Mouse (Mus musculus): Measurements from ENCODE around the gene Ube2j2. TPM values are rescaled to one million over a fixed set of nuclear protein-coding genes. Genes with fewer than 3 reads are reported as not detected.
A peak's percentile ranks its signal among the peaks of the same experiment; 100 is the strongest.

Gene Ube2j2
- polyA plus RNA-seq, 1 experiment: 62.0 TPM

GRCm38 (mm10) chr4:155904318-155905102 is 39.1 kb upstream of the Ube2j2 start:
- peak; percentile 3 for DNase-seq
- Histone ChIP-seq H3K4me3 (replicated peaks; ENCODE audit: extremely low read depth, low read depth, low read length) (no peak overlapping the region), H3K4me1 (ENCODE audit: control insufficient read depth, insufficient read depth, low read length) (0 out of 2 replicates have a peak, but pooled peaks cover 6% of the 10 kb centered on the region)
- 93% methylated on average over 13 of the region's 13 CpGs for WGBS
- TF ChIP-seq POLR2A (IDR thresholded peaks at IDR 0.05; ENCODE audit: borderline replicate concordance, extremely low read depth, low read depth, low read length) (no peak), CTCF (IDR thresholded peaks at IDR 0.05; ENCODE audit: insufficient read depth, low read length) (no peak)

DNA sequence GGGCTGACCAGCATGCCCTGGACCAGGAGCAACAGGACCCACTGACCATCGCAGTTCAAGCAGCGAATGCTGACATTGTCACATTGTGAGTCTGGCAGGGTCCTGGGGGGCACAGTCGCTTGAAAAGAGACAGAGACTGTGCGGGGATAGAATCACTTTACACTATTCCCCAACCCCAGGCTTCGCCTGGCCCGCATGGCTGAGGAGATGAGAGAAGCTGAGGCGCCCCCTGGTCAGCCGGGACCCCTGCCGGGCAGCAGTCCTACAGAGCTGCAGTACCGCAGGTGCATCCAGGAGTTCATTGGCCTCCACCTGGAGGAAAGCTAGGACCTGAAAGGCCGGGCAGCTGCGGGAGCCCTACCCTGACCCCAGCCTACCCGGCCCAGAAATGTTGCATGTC is 38.0 kb upstream of the Ube2j2 start:
- H3K4me1 ChIP-seq (ENCODE audit: control insufficient read depth, insufficient read depth, low read length): 0 out of 2 replicates have a peak, but pooled peaks cover 6% of the 10 kb centered on the region
- H3K4me3 ChIP-seq (replicated peaks; ENCODE audit: extremely low read depth, low read depth, low read length): no peak overlapping the region
- TF ChIP-seq POLR2A (IDR thresholded peaks at IDR 0.05; ENCODE audit: borderline replicate concordance, extremely low read depth, low read depth, low read length): no peak
- no peak for TF ChIP-seq CTCF (IDR thresholded peaks at IDR 0.05; ENCODE audit: insufficient read depth, low read length)
- DNase-seq: peak; percentile 2
- WGBS: 91% methylated on average over 13 of the region's 13 CpGs

DNA sequence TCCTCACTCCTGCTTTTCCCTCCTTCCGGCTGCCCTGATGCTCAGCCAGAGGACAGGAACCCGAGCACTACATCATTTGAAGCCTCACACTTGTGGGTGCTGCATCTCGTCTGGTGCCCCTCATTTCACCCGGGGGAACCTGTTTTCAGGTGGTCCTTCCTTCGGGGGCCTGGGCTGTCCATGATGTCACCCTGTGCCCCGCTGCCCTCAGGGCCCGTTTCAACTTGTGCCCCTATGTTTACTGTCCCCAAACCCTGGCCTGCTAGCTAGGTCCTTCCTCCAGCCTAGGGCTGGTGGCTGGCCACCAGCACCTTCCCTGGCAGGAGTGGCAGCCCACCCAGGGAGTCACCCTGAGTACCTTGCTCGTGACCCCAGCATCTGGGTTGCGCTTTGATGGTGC is 37.5 kb upstream of the Ube2j2 start:
- H3K4me1 ChIP-seq (ENCODE audit: control insufficient read depth, insufficient read depth, low read length): 0 out of 2 replicates have a peak, but pooled peaks cover 3% of the 10 kb centered on the region
- peak; percentile 2 for DNase-seq
- no peak overlapping the region for H3K4me3 ChIP-seq (replicated peaks; ENCODE audit: extremely low read depth, low read depth, low read length)
- TF ChIP-seq POLR2A (IDR thresholded peaks at IDR 0.05; ENCODE audit: borderline replicate concordance, extremely low read depth, low read depth, low read length) (no peak), CTCF (IDR thresholded peaks at IDR 0.05; ENCODE audit: insufficient read depth, low read length) (no peak)
- 81% methylated on average over 9 of the region's 9 CpGs for WGBS

- WGBS: 63% methylated on average over 11 of the region's 11 CpGs
- Histone ChIP-seq H3K4me3 (replicated peaks; ENCODE audit: extremely low read depth, low read depth, low read length) (no peak overlapping the region), H3K4me1 (ENCODE audit: control insufficient read depth, insufficient read depth, low read length) (no peaks in the 10 kb centered on the region)
- TF ChIP-seq POLR2A (IDR thresholded peaks at IDR 0.05; ENCODE audit: borderline replicate concordance, extremely low read depth, low read depth, low read length): no peak
- TF ChIP-seq CTCF (IDR thresholded peaks at IDR 0.05; ENCODE audit: insufficient read depth, low read length): no peak
- no peak for DNase-seq
Measured at GRCm38 (mm10) chr4:155907003-155907402, 36.6 kb upstream of the Ube2j2 start.

DNA sequence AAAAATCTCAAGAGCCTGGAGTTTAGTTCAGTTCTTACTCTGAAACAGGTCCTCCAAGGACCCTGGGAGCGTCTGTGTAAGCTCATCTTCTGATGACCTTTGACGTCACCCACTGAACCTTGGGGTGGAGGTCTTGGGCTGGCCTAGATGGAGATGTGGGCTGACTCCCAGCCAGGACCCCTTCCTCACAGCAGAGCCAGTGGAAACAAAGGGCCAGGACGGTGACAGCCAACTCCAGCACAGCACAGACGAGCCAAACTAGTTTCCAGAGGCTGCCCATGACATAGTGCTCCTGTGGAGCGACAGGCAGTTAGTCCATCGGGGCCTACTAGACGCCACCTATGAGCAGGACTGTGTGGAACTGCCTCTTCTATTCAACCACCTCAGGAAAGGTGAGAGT is 35.4 kb upstream of the Ube2j2 start:
- 66% methylated on average over 7 of the region's 7 CpGs for WGBS
- TF ChIP-seq CTCF (IDR thresholded peaks at IDR 0.05; ENCODE audit: insufficient read depth, low read length) (no peak), POLR2A (IDR thresholded peaks at IDR 0.05; ENCODE audit: borderline replicate concordance, extremely low read depth, low read depth, low read length) (no peak)
- H3K4me1 ChIP-seq (ENCODE audit: control insufficient read depth, insufficient read depth, low read length): no peaks in the 10 kb centered on the region
- no peak overlapping the region for H3K4me3 ChIP-seq (replicated peaks; ENCODE audit: extremely low read depth, low read depth, low read length)
- DNase-seq: peak; percentile 1

DNA sequence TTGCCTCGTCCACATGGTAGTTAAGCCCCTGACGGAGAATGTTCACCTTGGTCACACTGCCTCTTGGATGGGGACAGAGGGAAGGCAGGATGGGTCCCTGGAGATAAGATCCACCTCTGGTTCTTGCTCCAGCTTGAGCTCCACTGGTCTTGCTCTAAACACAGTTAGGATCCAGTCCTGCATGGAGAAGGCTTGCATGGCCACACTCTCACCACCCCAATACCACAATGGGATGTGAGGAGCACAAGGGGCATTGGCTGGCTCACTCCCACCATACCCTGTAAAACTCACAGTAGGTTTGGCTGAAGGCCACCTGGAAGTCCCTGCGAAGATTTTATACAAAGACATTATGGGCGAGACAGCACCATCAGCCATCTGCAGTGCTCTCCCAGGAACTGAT is 34.9 kb upstream of the Ube2j2 start:
- DNase-seq: peak; percentile 2
- TF ChIP-seq CTCF (IDR thresholded peaks at IDR 0.05; ENCODE audit: insufficient read depth, low read length): no peak
- TF ChIP-seq POLR2A (IDR thresholded peaks at IDR 0.05; ENCODE audit: borderline replicate concordance, extremely low read depth, low read depth, low read length): 0 out of 2 replicates have a peak, but pooled peaks have one; percentile 4
- 83% methylated on average over 4 of the region's 4 CpGs for WGBS
- H3K4me1 ChIP-seq (ENCODE audit: control insufficient read depth, insufficient read depth, low read length): no peaks in the 10 kb centered on the region
- H3K4me3 ChIP-seq (replicated peaks; ENCODE audit: extremely low read depth, low read depth, low read length): no peak overlapping the region

GRCm38 (mm10) chr4:155932031-155932430 is 11.6 kb upstream of the Ube2j2 start:
- H3K4me1 ChIP-seq (ENCODE audit: control insufficient read depth, insufficient read depth, low read length): no peaks in the 10 kb centered on the region
- no peak for TF ChIP-seq POLR2A (IDR thresholded peaks at IDR 0.05; ENCODE audit: borderline replicate concordance, extremely low read depth, low read depth, low read length)
- TF ChIP-seq CTCF (IDR thresholded peaks at IDR 0.05; ENCODE audit: insufficient read depth, low read length): no peak
- no peak for DNase-seq
- 57% methylated on average over 1 of the region's 1 CpGs for WGBS
- H3K4me3 ChIP-seq (replicated peaks; ENCODE audit: extremely low read depth, low read depth, low read length): no peak overlapping the region

DNA sequence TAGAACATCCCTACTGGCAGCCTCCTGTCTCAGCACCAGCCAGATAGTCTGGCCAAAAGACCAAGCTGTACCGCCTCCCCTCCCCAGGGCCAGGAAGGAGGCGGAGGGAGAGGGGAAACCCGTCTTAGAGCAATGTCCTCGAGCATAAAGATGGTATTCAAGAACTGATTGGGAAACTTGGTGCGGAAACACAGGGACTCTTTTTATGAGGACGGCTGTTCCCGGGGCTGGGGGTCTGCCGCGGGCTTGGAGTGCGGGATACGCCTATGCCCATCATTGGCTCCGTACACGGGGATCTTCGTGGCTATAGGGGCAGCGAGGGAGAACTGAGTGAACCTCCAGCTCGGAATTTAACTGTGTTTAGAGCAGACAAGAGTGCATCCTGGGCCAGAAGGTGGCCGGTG is 580 bp upstream of the Ube2j2 start:
- TF ChIP-seq CTCF (IDR thresholded peaks at IDR 0.05; ENCODE audit: insufficient read depth, low read length): no peak
- no peak for TF ChIP-seq POLR2A (IDR thresholded peaks at IDR 0.05; ENCODE audit: borderline replicate concordance, extremely low read depth, low read depth, low read length)
- 2% methylated on average over 17 of the region's 17 CpGs for WGBS
- H3K4me1 ChIP-seq (ENCODE audit: control insufficient read depth, insufficient read depth, low read length): peaks cover 6% of the 10 kb centered on the region
- no peak for DNase-seq
- peak overlapping the region; percentile 75 for H3K4me3 ChIP-seq (replicated peaks; ENCODE audit: extremely low read depth, low read depth, low read length)

DNA sequence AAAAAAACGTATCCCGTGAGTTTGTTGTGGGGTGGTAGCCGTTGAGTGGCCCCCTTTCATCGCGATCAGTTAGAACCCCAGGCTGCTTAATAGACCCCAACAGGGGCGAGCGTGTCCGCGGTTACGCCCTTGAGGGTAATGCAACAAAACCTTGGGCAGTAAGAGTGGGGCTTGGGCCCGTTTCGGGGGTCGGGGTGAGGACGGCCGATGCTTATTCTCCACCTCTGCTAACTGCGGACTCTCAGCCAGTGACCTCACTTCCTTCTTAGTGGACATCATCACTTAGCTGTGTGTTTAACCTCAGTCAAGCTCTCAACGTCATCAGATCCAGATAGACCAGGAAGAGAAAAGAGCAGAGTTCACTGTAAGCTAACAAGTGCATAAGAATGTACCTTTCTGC is 640 bp downstream of the Ube2j2 start:
- TF ChIP-seq CTCF (IDR thresholded peaks at IDR 0.05; ENCODE audit: insufficient read depth, low read length): no peak
- TF ChIP-seq POLR2A (IDR thresholded peaks at IDR 0.05; ENCODE audit: borderline replicate concordance, extremely low read depth, low read depth, low read length): no peak
- peak overlapping the region; percentile 75 for H3K4me3 ChIP-seq (replicated peaks; ENCODE audit: extremely low read depth, low read depth, low read length)
- under 1% methylated on average over 17 of the region's 17 CpGs for WGBS
- peaks cover 6% of the 10 kb centered on the region for H3K4me1 ChIP-seq (ENCODE audit: control insufficient read depth, insufficient read depth, low read length)
- no peak for DNase-seq

DNA sequence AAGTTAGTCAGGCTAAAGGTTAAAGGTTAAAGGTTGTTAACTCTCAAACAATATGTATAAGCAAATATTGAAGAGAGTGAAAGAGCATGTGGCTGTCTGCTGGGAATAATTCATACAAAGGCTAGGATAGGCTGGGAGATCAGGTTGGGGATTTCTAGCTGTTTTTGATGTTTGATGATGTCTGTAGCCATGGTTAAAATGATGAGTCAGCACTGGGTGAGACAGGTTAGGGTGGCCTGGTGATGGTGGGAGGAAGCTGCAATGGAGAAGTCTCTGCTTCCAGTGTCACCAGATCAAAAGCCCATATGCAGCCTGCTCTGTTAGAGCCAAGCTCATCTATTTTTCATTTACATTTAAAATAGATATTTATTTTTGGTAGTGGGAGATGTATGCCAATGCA is 3.5 kb downstream of the Ube2j2 start:
- TF ChIP-seq CTCF (IDR thresholded peaks at IDR 0.05; ENCODE audit: insufficient read depth, low read length) (no peak), POLR2A (IDR thresholded peaks at IDR 0.05; ENCODE audit: borderline replicate concordance, extremely low read depth, low read depth, low read length) (no peak)
- Histone ChIP-seq H3K4me1 (ENCODE audit: control insufficient read depth, insufficient read depth, low read length) (peaks cover 6% of the 10 kb centered on the region), H3K4me3 (replicated peaks; ENCODE audit: extremely low read depth, low read depth, low read length) (no peak overlapping the region)
- DNase-seq: no peak
